Mouse (Mus musculus): Measurements from ENCODE around the gene Batf3. TPM values are rescaled to one million over a fixed set of nuclear protein-coding genes. Genes with fewer than 3 reads are reported as not detected.

Gene Batf3
- polyA plus RNA-seq, 1 experiment from 2014 or later: 3.6 TPM

- Histone ChIP-seq H3K4me1 (no peaks in the 10 kb centered on the region), H3K27me3 (no peaks in the 10 kb centered on the region), H3K9me3 (no peaks in the 10 kb centered on the region), H3K27ac (replicated peaks) (no peak overlapping the region), H3K9ac (replicated peaks) (no peak overlapping the region), H3K36me3 (no peaks in the 10 kb centered on the region), H3K4me3 (no peak overlapping the region), H3K4me2 (replicated peaks) (no peak overlapping the region)
- ATAC-seq (ENCODE audit: low FRiP score, low read depth): no peak
- WGBS: 83% methylated on average over 7 of the region's 7 CpGs
Observed at GRCm38 (mm10) chr1:191114868-191115267, 17.2 kb downstream of the Batf3 start.

GRCm38 (mm10) chr1:191115514-191116238 lies 18.0 kb downstream of the Batf3 start:
- WGBS: 81% methylated on average over 11 of the region's 11 CpGs
- no peak for ATAC-seq (ENCODE audit: low FRiP score, low read depth)

GRCm38 (mm10) chr1:191122744-191123143 lies 25.1 kb downstream of the Batf3 start:
- no peaks in the 10 kb centered on the region for H3K4me1 ChIP-seq
- 81% methylated on average over 3 of the region's 3 CpGs for WGBS
- no peaks in the 10 kb centered on the region for H3K36me3 ChIP-seq
- peaks cover 20% of the 10 kb centered on the region for H3K27me3 ChIP-seq
- no peaks in the 10 kb centered on the region for H3K9me3 ChIP-seq
- no peak overlapping the region for H3K9ac ChIP-seq (replicated peaks)
- H3K27ac ChIP-seq (replicated peaks): no peak overlapping the region
- no peak for ATAC-seq (ENCODE audit: low FRiP score, low read depth)
- H3K4me2 ChIP-seq (replicated peaks): no peak overlapping the region
- H3K4me3 ChIP-seq: no peak overlapping the region

More at GRCm38 (mm10) chr1:191115514-191116238, 18.0 kb downstream of the Batf3 start:
- no peak overlapping the region for H3K4me2 ChIP-seq (replicated peaks)
- H3K27ac ChIP-seq (replicated peaks): no peak overlapping the region
- no peak overlapping the region for H3K4me3 ChIP-seq
- H3K36me3 ChIP-seq: no peaks in the 10 kb centered on the region
- H3K9ac ChIP-seq (replicated peaks): no peak overlapping the region
- no peaks in the 10 kb centered on the region for H3K9me3 ChIP-seq
- no peaks in the 10 kb centered on the region for H3K4me1 ChIP-seq
- H3K27me3 ChIP-seq: no peaks in the 10 kb centered on the region

GRCm38 (mm10) chr1:191123696-191124095 lies 26.0 kb downstream of the Batf3 start:
- Histone ChIP-seq H3K27ac (replicated peaks) (no peak overlapping the region), H3K9ac (replicated peaks) (no peak overlapping the region), H3K4me2 (replicated peaks) (no peak overlapping the region), H3K36me3 (no peaks in the 10 kb centered on the region), H3K4me3 (no peak overlapping the region), H3K27me3 (peaks cover 20% of the 10 kb centered on the region), H3K9me3 (no peaks in the 10 kb centered on the region), H3K4me1 (no peaks in the 10 kb centered on the region)
- ATAC-seq (ENCODE audit: low FRiP score, low read depth): no peak
- WGBS: 89% methylated on average over 2 of the region's 2 CpGs

- Histone ChIP-seq H3K9ac (replicated peaks) (no peak overlapping the region), H3K27me3 (peaks cover 20% of the 10 kb centered on the region), H3K36me3 (no peaks in the 10 kb centered on the region), H3K4me1 (no peaks in the 10 kb centered on the region), H3K4me3 (no peak overlapping the region), H3K4me2 (replicated peaks) (no peak overlapping the region), H3K9me3 (no peaks in the 10 kb centered on the region), H3K27ac (replicated peaks) (no peak overlapping the region)
- no peak for ATAC-seq (ENCODE audit: low FRiP score, low read depth)
- 76% methylated on average over 4 of the region's 4 CpGs for WGBS
Observed at GRCm38 (mm10) chr1:191124288-191124687, 26.6 kb downstream of the Batf3 start.

GRCm38 (mm10) chr1:191125811-191126638 lies 28.4 kb downstream of the Batf3 start:
- peak; percentile 85 for ATAC-seq (ENCODE audit: low FRiP score, low read depth)
- Histone ChIP-seq H3K36me3 (no peaks in the 10 kb centered on the region), H3K9ac (replicated peaks) (no peak overlapping the region; the same call in 1 of the 2 replicates), H3K27ac (replicated peaks) (no peak overlapping the region), H3K4me2 (replicated peaks) (peak overlapping the region; percentile 51), H3K9me3 (peaks cover 10% of the 10 kb centered on the region; the same call in 1 of the 2 replicates), H3K4me1 (no peaks in the 10 kb centered on the region), H3K4me3 (peak overlapping the region; percentile 29), H3K27me3 (peaks cover 20% of the 10 kb centered on the region)
- 18% methylated on average over 38 of the region's 38 CpGs for WGBS

- no peaks in the 10 kb centered on the region for H3K27me3 ChIP-seq
- no peak for ATAC-seq (ENCODE audit: low FRiP score, low read depth)
- H3K9ac ChIP-seq (replicated peaks): no peak overlapping the region
- H3K4me1 ChIP-seq: no peaks in the 10 kb centered on the region
- WGBS: 87% methylated on average over 2 of the region's 2 CpGs
- H3K36me3 ChIP-seq: no peaks in the 10 kb centered on the region
- H3K4me2 ChIP-seq (replicated peaks): no peak overlapping the region
- peaks cover 10% of the 10 kb centered on the region; the same call in 1 of the 2 replicates for H3K9me3 ChIP-seq
- H3K27ac ChIP-seq (replicated peaks): no peak overlapping the region
- H3K4me3 ChIP-seq: no peak overlapping the region
Observed at GRCm38 (mm10) chr1:191131692-191132091, 34.0 kb downstream of the Batf3 start.

- H3K36me3 ChIP-seq: no peaks in the 10 kb centered on the region
- no peak overlapping the region for H3K4me3 ChIP-seq
- no peak overlapping the region for H3K4me2 ChIP-seq (replicated peaks)
- H3K27me3 ChIP-seq: no peaks in the 10 kb centered on the region
- peaks cover 10% of the 10 kb centered on the region; the same call in 1 of the 2 replicates for H3K9me3 ChIP-seq
- no peak overlapping the region for H3K27ac ChIP-seq (replicated peaks)
- WGBS: 69% methylated on average over 5 of the region's 5 CpGs
- no peaks in the 10 kb centered on the region for H3K4me1 ChIP-seq
- no peak overlapping the region for H3K9ac ChIP-seq (replicated peaks)
- no peak for ATAC-seq (ENCODE audit: low FRiP score, low read depth)
Observed at GRCm38 (mm10) chr1:191132240-191132639, 34.6 kb downstream of the Batf3 start.

- no peak overlapping the region for H3K9ac ChIP-seq (replicated peaks)
- H3K4me3 ChIP-seq: no peak overlapping the region
- 74% methylated on average over 5 of the region's 5 CpGs for WGBS
- ATAC-seq (ENCODE audit: low FRiP score, low read depth): no peak
- H3K4me1 ChIP-seq: no peaks in the 10 kb centered on the region
- H3K27ac ChIP-seq (replicated peaks): no peak overlapping the region
- no peaks in the 10 kb centered on the region for H3K36me3 ChIP-seq
- H3K27me3 ChIP-seq: no peaks in the 10 kb centered on the region
- H3K9me3 ChIP-seq: peaks cover 10% of the 10 kb centered on the region; the same call in 1 of the 2 replicates
- no peak overlapping the region for H3K4me2 ChIP-seq (replicated peaks)
Observed at GRCm38 (mm10) chr1:191132934-191133333, 35.3 kb downstream of the Batf3 start.

- Histone ChIP-seq H3K27ac (replicated peaks) (no peak overlapping the region), H3K36me3 (no peaks in the 10 kb centered on the region), H3K9ac (replicated peaks) (no peak overlapping the region), H3K4me3 (no peak overlapping the region), H3K27me3 (no peaks in the 10 kb centered on the region), H3K9me3 (no peaks in the 10 kb centered on the region), H3K4me1 (no peaks in the 10 kb centered on the region), H3K4me2 (replicated peaks) (no peak overlapping the region)
- no peak for ATAC-seq (ENCODE audit: low FRiP score, low read depth)
- 55% methylated on average over 4 of the region's 4 CpGs for WGBS
Observed at GRCm38 (mm10) chr1:191135406-191135805, 37.8 kb downstream of the Batf3 start.

GRCm38 (mm10) chr1:191138436-191138835 lies 40.8 kb downstream of the Batf3 start:
- 93% methylated on average over 4 of the region's 4 CpGs for WGBS

GRCm38 (mm10) chr1:191138874-191139495 lies 41.3 kb downstream of the Batf3 start:
- no peak overlapping the region for H3K27ac ChIP-seq (replicated peaks)
- WGBS: 70% methylated on average over 7 of the region's 7 CpGs
- no peaks in the 10 kb centered on the region for H3K27me3 ChIP-seq
- no peaks in the 10 kb centered on the region for H3K4me1 ChIP-seq
- H3K36me3 ChIP-seq: no peaks in the 10 kb centered on the region
- H3K9ac ChIP-seq (replicated peaks): no peak overlapping the region
- no peaks in the 10 kb centered on the region for H3K9me3 ChIP-seq
- no peak for ATAC-seq (ENCODE audit: low FRiP score, low read depth)
- H3K4me3 ChIP-seq: no peak overlapping the region
- H3K4me2 ChIP-seq (replicated peaks): no peak overlapping the region

More at GRCm38 (mm10) chr1:191138436-191138835, 40.8 kb downstream of the Batf3 start:
- no peak overlapping the region for H3K27ac ChIP-seq (replicated peaks)
- H3K9me3 ChIP-seq: no peaks in the 10 kb centered on the region
- no peak overlapping the region for H3K9ac ChIP-seq (replicated peaks)
- H3K4me2 ChIP-seq (replicated peaks): no peak overlapping the region
- H3K4me3 ChIP-seq: no peak overlapping the region
- H3K27me3 ChIP-seq: no peaks in the 10 kb centered on the region
- H3K36me3 ChIP-seq: no peaks in the 10 kb centered on the region
- no peaks in the 10 kb centered on the region for H3K4me1 ChIP-seq
- ATAC-seq (ENCODE audit: low FRiP score, low read depth): no peak

Data from midbrain, embryonic 12.5 days (tissue).